Mouse (Mus musculus) neural tube, embryonic 13.5 days (tissue): ENCODE results near the gene Tmem104. TPM values are rescaled to one million over a fixed set of nuclear protein-coding genes. Genes with fewer than 3 reads are reported as not detected.

Experiments used
- ATAC-seq: fragments of 200-750 bp; cut with Nextera tagmentation; 2 replicates; pipeline ENCODE4 v1.8.0; 2017; ENCODE audit warnings: low read depth, mild to moderate bottlenecking, moderate TSS enrichment, moderate library complexity
- H3K27ac ChIP-seq: fragments of 300-500 bp; sonication (generic); replicated peaks from 2 replicates; pipeline ENCODE4 v1.5.1; 2015; ENCODE audit warnings: moderate library complexity, mild to moderate bottlenecking, inconsistent platforms
- H3K27me3 ChIP-seq: fragments of 300-500 bp; sonication (generic); 2 replicates; pipeline ENCODE4 v1.6.1; 2015; ENCODE audit warnings: mild to moderate bottlenecking, inconsistent platforms
- H3K36me3 ChIP-seq: fragments of 300-500 bp; sonication (generic); 2 replicates; pipeline ENCODE4 v1.6.1; 2015; ENCODE audit warnings: mild to moderate bottlenecking, inconsistent platforms
- H3K4me1 ChIP-seq: fragments of 300-500 bp; sonication (generic); replicated peaks from 2 replicates; pipeline ENCODE4 v1.6.1; 2015; ENCODE audit warnings: inconsistent platforms
- H3K4me2 ChIP-seq: fragments of 300-500 bp; sonication (generic); 2 replicates; pipeline ENCODE4 v1.6.1; 2015; ENCODE audit warnings: inconsistent platforms, mild to moderate bottlenecking, moderate library complexity
- H3K4me3 ChIP-seq: fragments of 300-500 bp; sonication (generic); 2 replicates; pipeline ENCODE4 v1.5.1; 2015; ENCODE audit warnings: mild to moderate bottlenecking, inconsistent platforms
- H3K9ac ChIP-seq: fragments of 300-500 bp; sonication (generic); 2 replicates; pipeline ENCODE4 v1.6.1; 2015; ENCODE audit warnings: moderate library complexity, mild to moderate bottlenecking, inconsistent platforms
- H3K9me3 ChIP-seq: fragments of 300-500 bp; sonication (generic); 2 replicates; pipeline ENCODE4 v1.6.1; 2016; ENCODE audit warnings: inconsistent platforms
- WGBS: fragments of 180-500 bp; shearing (Covaris S2); methylation state at CpG from one replicate; pipeline ENCODE4 v1.1.7; 2015; 5-methylcytosine and 5-hydroxymethylcytosine counted together
- polyA plus RNA-seq: library from polyadenylated mRNA; unstranded; fragments of >200 nt; fragmentation: Nextera tagmentation; extraction: Ambion mirVana; gene quantifications from 2 replicates; pipeline ENCODE4 v1.2.1, GENCODE M21; 2015

Tmem104 gene
- polyA plus RNA-seq, 1 experiment from 2014 or later, result 11.8 TPM

- Histone ChIP-seq H3K4me1 (peaks cover 31% of the 10 kb centered on the region), H3K27ac (no peak overlapping the region), H3K4me2 (no peak overlapping the region), H3K36me3 (no peaks in the 10 kb centered on the region), H3K4me3 (no peak overlapping the region), H3K27me3 (peaks cover 66% of the 10 kb centered on the region), H3K9ac (no peak overlapping the region), H3K9me3 (no peaks in the 10 kb centered on the region)
- no peak for ATAC-seq
- WGBS, result 51% methylated on average over 11 of the region's 11 CpGs
These were observed 27.1 kb upstream of the Tmem104 start for GRCm38 (mm10) chr11:115160016-115160797.

DNA sequence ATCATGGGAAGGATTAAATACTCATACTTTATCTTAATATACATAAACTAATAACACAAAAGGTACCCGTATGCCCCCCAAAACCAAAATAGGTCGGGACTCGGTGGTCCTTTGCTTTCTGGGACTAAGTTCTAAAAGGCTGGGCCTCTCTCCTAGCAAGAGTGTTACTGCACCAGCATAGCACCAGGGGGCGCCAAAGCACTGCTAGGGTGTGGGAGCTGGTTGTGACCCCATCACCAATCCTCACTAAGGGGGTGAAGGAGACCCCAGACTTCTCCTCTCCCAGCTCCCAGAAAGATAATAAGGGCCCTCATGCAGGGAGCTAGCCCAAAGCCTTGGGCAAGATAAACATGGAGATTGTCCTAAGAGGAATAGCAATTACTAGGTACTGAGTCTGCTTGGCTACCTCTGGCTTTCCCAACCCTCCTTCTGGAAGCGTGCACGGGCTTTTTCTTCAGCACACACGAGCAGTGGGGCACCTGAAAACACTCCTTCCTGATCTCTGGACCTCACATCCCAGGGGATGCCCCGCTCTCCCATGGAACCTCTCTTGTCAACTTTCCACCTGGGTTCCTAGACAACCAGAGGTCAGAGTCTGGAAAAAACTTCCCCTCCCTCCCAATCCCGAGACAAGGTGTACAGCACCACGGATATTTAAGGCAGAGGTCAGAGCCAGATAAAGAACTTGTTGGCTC, 26.3 kb upstream of the Tmem104 start:
- Histone ChIP-seq H3K36me3 (no peaks in the 10 kb centered on the region), H3K27me3 (peaks cover 66% of the 10 kb centered on the region)
- WGBS, result 38% methylated on average over 10 of the region's 10 CpGs

GRCm38 (mm10) chr11:115161578-115162204, 25.6 kb upstream of the Tmem104 start:
- Histone ChIP-seq H3K4me2 (no peak overlapping the region), H3K9ac (no peak overlapping the region), H3K4me1 (peaks cover 43% of the 10 kb centered on the region), H3K27ac (no peak overlapping the region), H3K4me3 (no peak overlapping the region), H3K9me3 (no peaks in the 10 kb centered on the region), H3K27me3 (peaks cover 61% of the 10 kb centered on the region), H3K36me3 (no peaks in the 10 kb centered on the region)
- no peak for ATAC-seq
- 74% methylated on average over 9 of the region's 9 CpGs for WGBS

More for the DNA sequence above, 26.3 kb upstream of the Tmem104 start:
- no peak overlapping the region for H3K4me3 ChIP-seq
- H3K9me3 ChIP-seq, result no peaks in the 10 kb centered on the region
- H3K4me2 ChIP-seq, result no peak overlapping the region
- H3K4me1 ChIP-seq, result peaks cover 40% of the 10 kb centered on the region
- ATAC-seq, result no peak
- no peak overlapping the region for H3K9ac ChIP-seq
- no peak overlapping the region for H3K27ac ChIP-seq

- ATAC-seq, result no peak
- Histone ChIP-seq H3K9me3 (no peaks in the 10 kb centered on the region), H3K27me3 (peaks cover 56% of the 10 kb centered on the region), H3K4me1 (peaks cover 43% of the 10 kb centered on the region), H3K4me3 (0 out of 2 replicates have a peak overlapping the region, but pooled peaks have one; percentile 63), H3K36me3 (no peaks in the 10 kb centered on the region), H3K9ac (no peak overlapping the region), H3K27ac (no peak overlapping the region), H3K4me2 (peak overlapping the region; percentile 77)
- WGBS, result 35% methylated on average over 9 of the region's 9 CpGs
These were observed 25.1 kb upstream of the Tmem104 start for GRCm38 (mm10) chr11:115162205-115162601.

DNA sequence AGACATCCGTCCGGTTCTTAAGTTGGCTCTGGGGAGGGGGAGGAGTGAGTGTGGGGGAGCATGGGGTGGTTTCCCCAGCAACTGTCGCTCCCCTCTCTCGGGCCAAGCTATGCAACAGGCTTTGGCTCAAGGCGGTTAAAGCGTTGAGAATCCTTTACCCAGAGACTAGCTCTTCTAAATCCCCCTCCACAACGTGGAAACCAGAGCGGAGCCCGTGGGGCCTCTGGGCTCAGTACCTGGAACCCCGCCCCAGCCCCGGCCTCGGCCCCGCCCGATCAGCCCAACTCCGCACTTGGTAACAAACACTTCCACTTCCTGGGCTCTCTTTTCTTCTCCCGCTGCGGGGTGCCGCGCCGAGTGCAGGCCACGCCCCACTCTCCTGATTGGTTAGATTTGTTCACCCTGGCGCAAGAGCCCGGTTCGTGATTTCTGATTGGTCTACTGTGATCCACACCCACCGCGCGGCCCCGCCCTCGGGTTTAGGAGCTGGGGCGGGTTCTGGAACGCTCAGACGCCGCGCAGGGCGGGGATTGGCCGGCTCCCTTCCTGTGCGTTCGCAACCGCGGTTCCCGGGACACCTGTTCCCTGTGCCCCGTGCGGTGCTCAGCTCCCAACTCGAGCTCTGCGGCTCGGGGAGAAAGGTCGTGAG, 24.3 kb upstream of the Tmem104 start, which contains the start of gene Slc9a3r1:
Slc9a3r1 (plus strand) TSS at position 510 of the 649 bp plus-strand sequence.
- Histone ChIP-seq H3K27me3 (peaks cover 53% of the 10 kb centered on the region), H3K9ac (peak within 1 kb of the TSS; percentile 72), H3K36me3 (no peaks in the 10 kb centered on the region), H3K4me2 (peak within 1 kb of the TSS; percentile 77), H3K9me3 (no peaks in the 10 kb centered on the region), H3K27ac (peak within 1 kb of the TSS; percentile 49; the same call in 1 of the 2 replicates), H3K4me3 (peak within 1 kb of the TSS; percentile 63), H3K4me1 (peaks cover 43% of the 10 kb centered on the region)
- under 1% methylated on average over 47 of the region's 47 CpGs for WGBS
- peak; percentile 94 for ATAC-seq

- WGBS, result under 1% methylated on average over 47 of the region's 47 CpGs
- peak; percentile 57 for ATAC-seq
- Histone ChIP-seq H3K27ac (0 out of 2 replicates have a peak overlapping the region, but pooled peaks have one; percentile 42), H3K4me3 (peak overlapping the region; percentile 63), H3K36me3 (no peaks in the 10 kb centered on the region), H3K4me1 (peaks cover 43% of the 10 kb centered on the region), H3K9me3 (no peaks in the 10 kb centered on the region), H3K4me2 (peak overlapping the region; percentile 77), H3K9ac (peak overlapping the region; percentile 72), H3K27me3 (peaks cover 53% of the 10 kb centered on the region)
These were observed 23.6 kb upstream of the Tmem104 start for GRCm38 (mm10) chr11:115163568-115164150.

- H3K9me3 ChIP-seq, result no peaks in the 10 kb centered on the region
- ATAC-seq, result no peak
- peaks cover 43% of the 10 kb centered on the region for H3K4me1 ChIP-seq
- H3K27me3 ChIP-seq, result peaks cover 53% of the 10 kb centered on the region
- WGBS, result under 1% methylated on average over 13 of the region's 14 CpGs
- no peak overlapping the region for H3K27ac ChIP-seq
- no peaks in the 10 kb centered on the region for H3K36me3 ChIP-seq
- peak overlapping the region; percentile 63 for H3K4me3 ChIP-seq
- H3K9ac ChIP-seq, result peak overlapping the region; percentile 72
- H3K4me2 ChIP-seq, result peak overlapping the region; percentile 77
These were observed 22.8 kb upstream of the Tmem104 start for GRCm38 (mm10) chr11:115164341-115164975.

DNA sequence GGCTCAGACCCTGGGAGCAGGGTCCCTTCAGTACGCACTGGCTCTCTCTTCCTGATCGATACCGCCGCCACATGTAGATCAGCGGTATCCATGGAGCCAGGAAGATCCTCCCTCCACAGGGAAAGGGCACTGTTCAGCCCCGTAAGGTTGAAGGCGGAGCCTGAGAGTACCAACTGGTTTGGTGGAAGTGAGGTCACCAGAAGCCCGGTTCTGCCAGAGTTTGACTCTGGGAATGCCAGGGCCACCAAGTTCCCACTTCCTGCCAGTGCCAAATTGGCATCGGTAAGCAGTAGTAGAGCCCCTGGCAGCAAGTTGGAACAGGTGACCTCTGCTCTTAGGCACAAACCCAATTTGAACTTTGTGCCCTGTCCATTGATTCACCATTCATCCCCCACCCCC, 22.3 kb upstream of the Tmem104 start:
- WGBS, result 0% methylated on average over 9 of the region's 9 CpGs
- H3K4me1 ChIP-seq, result peaks cover 43% of the 10 kb centered on the region
- H3K9ac ChIP-seq, result peak overlapping the region; percentile 72
- no peaks in the 10 kb centered on the region for H3K36me3 ChIP-seq
- H3K4me2 ChIP-seq, result peak overlapping the region; percentile 77
- H3K27ac ChIP-seq, result no peak overlapping the region
- ATAC-seq, result no peak
- no peaks in the 10 kb centered on the region for H3K9me3 ChIP-seq
- peak overlapping the region; percentile 63 for H3K4me3 ChIP-seq
- peaks cover 53% of the 10 kb centered on the region for H3K27me3 ChIP-seq

- Histone ChIP-seq H3K9me3 (no peaks in the 10 kb centered on the region), H3K27me3 (peaks cover 44% of the 10 kb centered on the region), H3K4me3 (no peak overlapping the region), H3K9ac (no peak overlapping the region), H3K4me2 (no peak overlapping the region), H3K4me1 (peaks cover 57% of the 10 kb centered on the region), H3K36me3 (no peaks in the 10 kb centered on the region), H3K27ac (no peak overlapping the region)
- ATAC-seq, result no peak
- WGBS, result 87% methylated on average over 3 of the region's 3 CpGs
These were observed 20.5 kb upstream of the Tmem104 start for GRCm38 (mm10) chr11:115166776-115167175.

GRCm38 (mm10) chr11:115167631-115168249, 19.5 kb upstream of the Tmem104 start:
- peaks cover 60% of the 10 kb centered on the region for H3K4me1 ChIP-seq
- peaks cover 34% of the 10 kb centered on the region for H3K27me3 ChIP-seq
- H3K36me3 ChIP-seq, result no peaks in the 10 kb centered on the region
- no peak overlapping the region for H3K4me2 ChIP-seq
- H3K9me3 ChIP-seq, result no peaks in the 10 kb centered on the region
- H3K27ac ChIP-seq, result no peak overlapping the region
- 89% methylated on average over 8 of the region's 8 CpGs for WGBS
- H3K9ac ChIP-seq, result no peak overlapping the region
- ATAC-seq, result no peak
- H3K4me3 ChIP-seq, result no peak overlapping the region

DNA sequence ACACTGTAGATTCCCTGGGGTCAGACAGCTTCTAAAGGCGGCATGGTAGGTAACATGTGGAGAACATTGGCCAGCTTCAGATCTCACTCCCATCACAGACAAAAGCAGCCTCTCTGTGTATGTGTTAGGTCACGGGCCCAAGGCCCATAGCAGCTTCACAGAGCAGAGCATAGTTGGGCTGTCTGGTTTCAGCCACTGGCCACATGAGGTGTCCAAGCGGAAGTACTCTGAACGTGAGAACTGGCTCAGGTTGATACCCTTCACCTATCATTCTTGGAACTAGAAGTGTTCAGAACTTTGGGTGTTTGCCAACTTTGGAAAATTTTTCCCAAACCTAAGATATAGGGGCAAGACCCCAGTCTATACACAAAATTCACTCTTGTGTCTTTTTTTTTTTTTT, 17.9 kb upstream of the Tmem104 start:
- Histone ChIP-seq H3K27ac (no peak overlapping the region), H3K9me3 (no peaks in the 10 kb centered on the region), H3K4me2 (no peak overlapping the region), H3K9ac (no peak overlapping the region), H3K4me3 (no peak overlapping the region), H3K27me3 (peaks cover 28% of the 10 kb centered on the region), H3K36me3 (no peaks in the 10 kb centered on the region), H3K4me1 (peaks cover 60% of the 10 kb centered on the region)
- ATAC-seq, result no peak
- WGBS, result 91% methylated on average over 4 of the region's 4 CpGs
